Mouse (Mus musculus): ENCODE results near the gene Snx27. TPM values are rescaled to one million over a fixed set of nuclear protein-coding genes. Genes with fewer than 3 reads are reported as not detected.

The Snx27 gene
- polyA plus RNA-seq, 1 experiment from 2014 or later, result 41.6 TPM

GRCm38 (mm10) chr3:94506664-94507063 is 75.9 kb downstream of the Snx27 start:
- WGBS, result 100% methylated on average over 1 of the region's 1 CpGs
- no peak overlapping the region for H3K27ac ChIP-seq (replicated peaks; ENCODE audit: low read depth, low read length)
- ATAC-seq (replicated peaks; ENCODE audit: insufficient number of reproducible peaks, low FRiP score, low TSS enrichment, low read depth), result no peak
- H3K36me3 ChIP-seq (replicated peaks; ENCODE audit: control insufficient read depth, insufficient read depth, low read depth, low read length), result 0 out of 2 replicates have a peak, but pooled peaks cover 4% of the 10 kb centered on the region
- H3K27me3 ChIP-seq (ENCODE audit: control insufficient read depth, insufficient read depth, low read length), result no peaks in the 10 kb centered on the region
- no peaks in the 10 kb centered on the region for H3K9me3 ChIP-seq (replicated peaks; ENCODE audit: control insufficient read depth, low read length)
- H3K9ac ChIP-seq (replicated peaks; ENCODE audit: low read length), result no peak overlapping the region
- no peak overlapping the region for H3K4me3 ChIP-seq (ENCODE audit: low read depth, low read length)
- H3K4me1 ChIP-seq (ENCODE audit: control insufficient read depth, insufficient read depth, low read length), result no peaks in the 10 kb centered on the region
- DNase-seq (ENCODE audit: low spot score), result no peak
- H3K4me2 ChIP-seq (ENCODE audit: low read depth, low read length), result no peak overlapping the region

- Histone ChIP-seq H3K9ac (replicated peaks; ENCODE audit: low read length) (no peak overlapping the region), H3K4me3 (ENCODE audit: low read depth, low read length) (no peak overlapping the region), H3K4me1 (ENCODE audit: control insufficient read depth, insufficient read depth, low read length) (no peaks in the 10 kb centered on the region), H3K27me3 (ENCODE audit: control insufficient read depth, insufficient read depth, low read length) (no peaks in the 10 kb centered on the region), H3K9me3 (replicated peaks; ENCODE audit: control insufficient read depth, low read length) (no peaks in the 10 kb centered on the region), H3K36me3 (replicated peaks; ENCODE audit: control insufficient read depth, insufficient read depth, low read depth, low read length) (0 out of 2 replicates have a peak, but pooled peaks cover 4% of the 10 kb centered on the region), H3K27ac (replicated peaks; ENCODE audit: low read depth, low read length) (no peak overlapping the region), H3K4me2 (ENCODE audit: low read depth, low read length) (no peak overlapping the region)
- WGBS, result 74% methylated on average over 3 of the region's 3 CpGs
- ATAC-seq (replicated peaks; ENCODE audit: insufficient number of reproducible peaks, low FRiP score, low TSS enrichment, low read depth) (no peak), DNase-seq (ENCODE audit: low spot score) (peak; percentile 45)
These were observed 80.3 kb downstream of the Snx27 start for GRCm38 (mm10) chr3:94502243-94502642.

GRCm38 (mm10) chr3:94497162-94497561 is 85.4 kb downstream of the Snx27 start:
- no peak overlapping the region for H3K9ac ChIP-seq (replicated peaks; ENCODE audit: low read length)
- H3K9me3 ChIP-seq (replicated peaks; ENCODE audit: control insufficient read depth, low read length), result no peaks in the 10 kb centered on the region
- H3K27ac ChIP-seq (replicated peaks; ENCODE audit: low read depth, low read length), result no peak overlapping the region
- DNase-seq (ENCODE audit: low spot score) (no peak), ATAC-seq (replicated peaks; ENCODE audit: insufficient number of reproducible peaks, low FRiP score, low TSS enrichment, low read depth) (no peak)
- no peaks in the 10 kb centered on the region for H3K36me3 ChIP-seq (replicated peaks; ENCODE audit: control insufficient read depth, insufficient read depth, low read depth, low read length)
- no peak overlapping the region for H3K4me3 ChIP-seq (ENCODE audit: low read depth, low read length)
- no peaks in the 10 kb centered on the region for H3K27me3 ChIP-seq (ENCODE audit: control insufficient read depth, insufficient read depth, low read length)
- 82% methylated on average over 4 of the region's 4 CpGs for WGBS
- H3K4me2 ChIP-seq (ENCODE audit: low read depth, low read length), result no peak overlapping the region
- H3K4me1 ChIP-seq (ENCODE audit: control insufficient read depth, insufficient read depth, low read length), result no peaks in the 10 kb centered on the region

- WGBS, result 79% methylated on average over 6 of the region's 6 CpGs
- Histone ChIP-seq H3K9me3 (replicated peaks; ENCODE audit: control insufficient read depth, low read length) (no peaks in the 10 kb centered on the region), H3K36me3 (replicated peaks; ENCODE audit: control insufficient read depth, insufficient read depth, low read depth, low read length) (no peaks in the 10 kb centered on the region), H3K9ac (replicated peaks; ENCODE audit: low read length) (no peak overlapping the region), H3K4me3 (ENCODE audit: low read depth, low read length) (no peak overlapping the region), H3K27ac (replicated peaks; ENCODE audit: low read depth, low read length) (no peak overlapping the region), H3K27me3 (ENCODE audit: control insufficient read depth, insufficient read depth, low read length) (no peaks in the 10 kb centered on the region), H3K4me1 (ENCODE audit: control insufficient read depth, insufficient read depth, low read length) (no peaks in the 10 kb centered on the region; the same call in 1 of the 2 replicates), H3K4me2 (ENCODE audit: low read depth, low read length) (no peak overlapping the region)
- ATAC-seq (replicated peaks; ENCODE audit: insufficient number of reproducible peaks, low FRiP score, low TSS enrichment, low read depth) (no peak), DNase-seq (ENCODE audit: low spot score) (no peak)
These were observed 94.9 kb downstream of the Snx27 start for GRCm38 (mm10) chr3:94487581-94487980.

- Histone ChIP-seq H3K4me3 (ENCODE audit: low read depth, low read length) (no peak overlapping the region), H3K27me3 (ENCODE audit: control insufficient read depth, insufficient read depth, low read length) (no peaks in the 10 kb centered on the region), H3K27ac (replicated peaks; ENCODE audit: low read depth, low read length) (no peak overlapping the region), H3K9ac (replicated peaks; ENCODE audit: low read length) (no peak overlapping the region), H3K36me3 (replicated peaks; ENCODE audit: control insufficient read depth, insufficient read depth, low read depth, low read length) (no peaks in the 10 kb centered on the region), H3K9me3 (replicated peaks; ENCODE audit: control insufficient read depth, low read length) (no peaks in the 10 kb centered on the region), H3K4me1 (ENCODE audit: control insufficient read depth, insufficient read depth, low read length) (no peaks in the 10 kb centered on the region; the same call in 1 of the 2 replicates), H3K4me2 (ENCODE audit: low read depth, low read length) (no peak overlapping the region)
- DNase-seq (ENCODE audit: low spot score) (no peak), ATAC-seq (replicated peaks; ENCODE audit: insufficient number of reproducible peaks, low FRiP score, low TSS enrichment, low read depth) (no peak)
- WGBS, result 73% methylated on average over 7 of the region's 7 CpGs
These were observed 96.6 kb downstream of the Snx27 start for GRCm38 (mm10) chr3:94485922-94486321.

GRCm38 (mm10) chr3:94483790-94484439 is 98.6 kb downstream of the Snx27 start:
- WGBS, result 15% methylated on average over 20 of the region's 20 CpGs
- H3K4me1 ChIP-seq (ENCODE audit: control insufficient read depth, insufficient read depth, low read length), result no peaks in the 10 kb centered on the region; the same call in 1 of the 2 replicates
- H3K27ac ChIP-seq (replicated peaks; ENCODE audit: low read depth, low read length), result no peak overlapping the region
- peak; percentile 86 for DNase-seq (ENCODE audit: low spot score)
- no peak overlapping the region for H3K4me3 ChIP-seq (ENCODE audit: low read depth, low read length)
- H3K9me3 ChIP-seq (replicated peaks; ENCODE audit: control insufficient read depth, low read length), result no peaks in the 10 kb centered on the region
- peak; percentile 83 for ATAC-seq (replicated peaks; ENCODE audit: insufficient number of reproducible peaks, low FRiP score, low TSS enrichment, low read depth)
- no peaks in the 10 kb centered on the region for H3K36me3 ChIP-seq (replicated peaks; ENCODE audit: control insufficient read depth, insufficient read depth, low read depth, low read length)
- H3K4me2 ChIP-seq (ENCODE audit: low read depth, low read length), result no peak overlapping the region
- H3K9ac ChIP-seq (replicated peaks; ENCODE audit: low read length), result no peak overlapping the region
- no peaks in the 10 kb centered on the region; the same call in 1 of the 2 replicates for H3K27me3 ChIP-seq (ENCODE audit: control insufficient read depth, insufficient read depth, low read length)

GRCm38 (mm10) chr3:94482764-94483385 is 99.6 kb downstream of the Snx27 start:
- no peak overlapping the region for H3K4me3 ChIP-seq (ENCODE audit: low read depth, low read length)
- H3K9me3 ChIP-seq (replicated peaks; ENCODE audit: control insufficient read depth, low read length), result no peaks in the 10 kb centered on the region
- H3K27me3 ChIP-seq (ENCODE audit: control insufficient read depth, insufficient read depth, low read length), result peaks cover 2% of the 10 kb centered on the region; the same call in 1 of the 2 replicates
- H3K4me1 ChIP-seq (ENCODE audit: control insufficient read depth, insufficient read depth, low read length), result no peaks in the 10 kb centered on the region; the same call in 1 of the 2 replicates
- 89% methylated on average over 17 of the region's 17 CpGs for WGBS
- no peak for ATAC-seq (replicated peaks; ENCODE audit: insufficient number of reproducible peaks, low FRiP score, low TSS enrichment, low read depth)
- DNase-seq (ENCODE audit: low spot score), result no peak
- no peak overlapping the region for H3K4me2 ChIP-seq (ENCODE audit: low read depth, low read length)
- H3K27ac ChIP-seq (replicated peaks; ENCODE audit: low read depth, low read length), result no peak overlapping the region
- no peaks in the 10 kb centered on the region for H3K36me3 ChIP-seq (replicated peaks; ENCODE audit: control insufficient read depth, insufficient read depth, low read depth, low read length)
- H3K9ac ChIP-seq (replicated peaks; ENCODE audit: low read length), result no peak overlapping the region

- Histone ChIP-seq H3K9ac (replicated peaks; ENCODE audit: low read length) (no peak overlapping the region), H3K4me1 (ENCODE audit: control insufficient read depth, insufficient read depth, low read length) (no peaks in the 10 kb centered on the region; the same call in 1 of the 2 replicates), H3K4me3 (ENCODE audit: low read depth, low read length) (no peak overlapping the region), H3K27ac (replicated peaks; ENCODE audit: low read depth, low read length) (no peak overlapping the region), H3K9me3 (replicated peaks; ENCODE audit: control insufficient read depth, low read length) (no peaks in the 10 kb centered on the region), H3K4me2 (ENCODE audit: low read depth, low read length) (no peak overlapping the region), H3K36me3 (replicated peaks; ENCODE audit: control insufficient read depth, insufficient read depth, low read depth, low read length) (no peaks in the 10 kb centered on the region), H3K27me3 (ENCODE audit: control insufficient read depth, insufficient read depth, low read length) (peaks cover 2% of the 10 kb centered on the region; the same call in 1 of the 2 replicates)
- no peak for DNase-seq (ENCODE audit: low spot score)
- WGBS, result 58% methylated on average over 4 of the region's 4 CpGs
- no peak for ATAC-seq (replicated peaks; ENCODE audit: insufficient number of reproducible peaks, low FRiP score, low TSS enrichment, low read depth)
These were observed 101.1 kb downstream of the Snx27 start for GRCm38 (mm10) chr3:94481429-94481828.
